In genomic region chr14:105898266-105899111, GRCm38 (mm10) we compare ENCODE assay signal across 9 mouse cellular contexts. TPM values are rescaled to one million over a fixed set of nuclear protein-coding genes. Genes with fewer than 3 reads are reported as not detected.
DNase-seq lines count a peak whose midpoint lies in the region; ATAC-seq and TF ChIP-seq lines count a peak whose summit lies in the region.
"Had no signal": no experiment of that assay in that cellular context is flagged by ENCODE, and none has a peak within 500 bp of the region (broad histone marks: within the 10 kb centered on the region; RNA-seq: fewer than 3 reads in every experiment).

No protein-coding gene starts in this region.

- peak; percentile 10; the same call in 1 of the 2 replicates for ATAC-seq in heart, embryonic 12.5 days (ENCODE audit: insufficient number of reproducible peaks, low FRiP score)
- ATAC-seq in kidney, embryonic 16.5 days (ENCODE audit: low FRiP score, low TSS enrichment) = peak; percentile 41
- no peak for ATAC-seq in limb, embryonic 15.5 days (ENCODE audit: insufficient number of reproducible peaks, low FRiP score, low TSS enrichment, low read depth)
- ATAC-seq in midbrain, embryonic 16.5 days = peak; percentile 33

- peak; percentile 58 for TF ChIP-seq CTCF in bone marrow macrophage, adult 2 months (IDR thresholded peaks at IDR 0.05; ENCODE audit: low read depth, low read length)
- peak; percentile 50; the same call in 1 of the 2 replicates for TF ChIP-seq CTCF in embryonic fibroblast, embryonic 13.5 days (IDR thresholded peaks at IDR 0.05; ENCODE audit: borderline replicate concordance, insufficient read depth, low read length)
- TF ChIP-seq CTCF in spleen, adult 2 months (IDR thresholded peaks at IDR 0.05; ENCODE audit: extremely low read depth, insufficient read depth, insufficient read length, insufficient replicate concordance) = peak; percentile 78

- peaks cover under 1% of the 10 kb centered on the region; the same call in 1 of the 2 replicates for H3K36me3 ChIP-seq in heart, embryonic 12.5 days
- H3K36me3 ChIP-seq in kidney, embryonic 16.5 days (ENCODE audit: insufficient read depth, low read length) = 0 out of 2 replicates have a peak, but pooled peaks cover 1% of the 10 kb centered on the region
- no peaks in the 10 kb centered on the region for H3K36me3 ChIP-seq in limb, embryonic 15.5 days
- no peaks in the 10 kb centered on the region for H3K36me3 ChIP-seq in midbrain, embryonic 16.5 days (ENCODE audit: control insufficient read depth, insufficient read depth, low read length)
- H3K36me3 ChIP-seq in spleen, adult 2 months (ENCODE audit: control insufficient read depth, insufficient read depth, low read length) = no peaks in the 10 kb centered on the region

- under 1% methylated on average over 58 of the region's 58 CpGs for WGBS in heart, embryonic 12.5 days
- under 1% methylated on average over 58 of the region's 58 CpGs for WGBS in kidney, embryonic 16.5 days
- WGBS in limb, embryonic 15.5 days = under 1% methylated on average over 58 of the region's 58 CpGs
- WGBS in midbrain, embryonic 16.5 days = under 1% methylated on average over 58 of the region's 58 CpGs
- WGBS in spleen, adult 2 months = under 1% methylated on average over 58 of the region's 58 CpGs

- peak overlapping the region; percentile 78 for H3K4me3 ChIP-seq in bone marrow macrophage, adult 2 months (ENCODE audit: insufficient read depth, low read length)
- H3K4me3 ChIP-seq in embryonic fibroblast, embryonic 13.5 days (ENCODE audit: insufficient read depth, low read length) = peak overlapping the region; percentile 38
- H3K4me3 ChIP-seq in heart, embryonic 12.5 days = peak overlapping the region; percentile 99
- H3K4me3 ChIP-seq in kidney, embryonic 16.5 days (ENCODE audit: low read length) = peak overlapping the region; percentile 94
- H3K4me3 ChIP-seq in limb, embryonic 15.5 days = peak overlapping the region; percentile 80
- peak overlapping the region; percentile 65 for H3K4me3 ChIP-seq in midbrain, embryonic 16.5 days (ENCODE audit: low read depth, low read length)
- H3K4me3 ChIP-seq in spleen, adult 2 months (ENCODE audit: extremely low read depth, insufficient read depth, insufficient read length) = peak overlapping the region; percentile 50

- no peak for TF ChIP-seq POLR2A in bone marrow macrophage, adult 2 months (IDR thresholded peaks at IDR 0.05; ENCODE audit: borderline replicate concordance, low read depth, low read length)
- peak; percentile 58 for TF ChIP-seq POLR2A in embryonic fibroblast, embryonic 13.5 days (IDR thresholded peaks at IDR 0.05; ENCODE audit: low read depth, low read length)
- no peak for TF ChIP-seq POLR2A in spleen, adult 2 months (IDR thresholded peaks at IDR 0.05; ENCODE audit: low read depth, low read length)

- H3K27ac ChIP-seq in bone marrow macrophage, adult 2 months (ENCODE audit: insufficient read depth, low read depth, low read length) = peak overlapping the region; percentile 21
- peak overlapping the region; percentile 32 for H3K27ac ChIP-seq in embryonic fibroblast, embryonic 13.5 days (ENCODE audit: insufficient read depth, low read length)
- H3K27ac ChIP-seq in heart, embryonic 12.5 days (ENCODE audit: poor library complexity, severe bottlenecking) = peak overlapping the region; percentile 100
- H3K27ac ChIP-seq in kidney, embryonic 16.5 days (ENCODE audit: low read length) = peak overlapping the region; percentile 100
- peak overlapping the region; percentile 100 for H3K27ac ChIP-seq in limb, embryonic 15.5 days
- H3K27ac ChIP-seq in midbrain, embryonic 16.5 days (ENCODE audit: low read length) = peak overlapping the region; percentile 99
- no peak overlapping the region for H3K27ac ChIP-seq in spleen, adult 2 months (ENCODE audit: insufficient read depth, low read length)

- DNase-seq in 3134 (ENCODE audit: extremely low read depth, insufficient read length, low spot score) = peak; percentile 86
- DNase-seq in spleen, adult 2 months (ENCODE audit: low read depth in 1 of 2, low spot score in 2 of 2) = peak in 1 of 2 experiments; percentile 58

- no peaks in the 10 kb centered on the region; the same call in 1 of the 2 replicates for H3K9me3 ChIP-seq in heart, embryonic 12.5 days (replicated peaks)
- H3K9me3 ChIP-seq in kidney, embryonic 16.5 days (ENCODE audit: low read length) = peaks cover 2% of the 10 kb centered on the region; the same call in 1 of the 2 replicates
- H3K9me3 ChIP-seq in limb, embryonic 15.5 days = no peaks in the 10 kb centered on the region
- H3K9me3 ChIP-seq in midbrain, embryonic 16.5 days (replicated peaks; ENCODE audit: control insufficient read depth, low read length, poor library complexity, severe bottlenecking) = no peaks in the 10 kb centered on the region

- peak overlapping the region; percentile 78 for H3K4me2 ChIP-seq in heart, embryonic 12.5 days
- H3K4me2 ChIP-seq in kidney, embryonic 16.5 days (replicated peaks; ENCODE audit: low read depth, low read length) = peak overlapping the region; percentile 93
- H3K4me2 ChIP-seq in limb, embryonic 15.5 days = peak overlapping the region; percentile 94
- peak overlapping the region; percentile 80 for H3K4me2 ChIP-seq in midbrain, embryonic 16.5 days (ENCODE audit: low read length)

- peak overlapping the region; percentile 100 for H3K9ac ChIP-seq in heart, embryonic 12.5 days
- peak overlapping the region; percentile 99 for H3K9ac ChIP-seq in kidney, embryonic 16.5 days (replicated peaks; ENCODE audit: low read length)
- peak overlapping the region; percentile 51 for H3K9ac ChIP-seq in limb, embryonic 15.5 days
- peak overlapping the region; percentile 73 for H3K9ac ChIP-seq in midbrain, embryonic 16.5 days (ENCODE audit: low read depth, low read length)

- H3K4me1 ChIP-seq in bone marrow macrophage, adult 2 months (ENCODE audit: control insufficient read depth, insufficient read depth, low read length) = peaks cover 8% of the 10 kb centered on the region
- H3K4me1 ChIP-seq in embryonic fibroblast, embryonic 13.5 days (ENCODE audit: control insufficient read depth, insufficient read depth, low read length) = no peaks in the 10 kb centered on the region
- H3K4me1 ChIP-seq in heart, embryonic 12.5 days (replicated peaks) = peaks cover 3% of the 10 kb centered on the region
- peaks cover 11% of the 10 kb centered on the region for H3K4me1 ChIP-seq in kidney, embryonic 16.5 days (ENCODE audit: insufficient read depth, low read length)
- H3K4me1 ChIP-seq in limb, embryonic 15.5 days = peaks cover 10% of the 10 kb centered on the region
- peaks cover 9% of the 10 kb centered on the region for H3K4me1 ChIP-seq in midbrain, embryonic 16.5 days (ENCODE audit: control insufficient read depth, insufficient read depth, low read length)
- peaks cover 6% of the 10 kb centered on the region; the same call in 1 of the 2 replicates for H3K4me1 ChIP-seq in spleen, adult 2 months (ENCODE audit: control insufficient read depth, insufficient read depth, insufficient read length)

- H3K27me3 ChIP-seq in heart, embryonic 12.5 days (replicated peaks) = no peaks in the 10 kb centered on the region
- no peaks in the 10 kb centered on the region for H3K27me3 ChIP-seq in kidney, embryonic 16.5 days (ENCODE audit: insufficient read depth, low read length)
- no peaks in the 10 kb centered on the region for H3K27me3 ChIP-seq in limb, embryonic 15.5 days
- H3K27me3 ChIP-seq in midbrain, embryonic 16.5 days (ENCODE audit: control insufficient read depth, insufficient read depth, low read depth, low read length) = no peaks in the 10 kb centered on the region
- H3K27me3 ChIP-seq in spleen, adult 2 months (ENCODE audit: control insufficient read depth, insufficient read depth, low read length) = peaks cover 4% of the 10 kb centered on the region; the same call in 1 of the 2 replicates
- H3K27me3 ChIP-seq: CH12.LX had no signal

RNA-seq across cellular contexts. Expression of gene Spry2, which starts 1.9 kb away (rescaled TPM):
- polyA plus RNA-seq in bone marrow macrophage, adult 2 months (2012; ENCODE audit: insufficient read depth, insufficient read length, missing spikeins) = 3.2 and 3.5 TPM in 2 replicates
- polyA plus RNA-seq in embryonic fibroblast, embryonic 13.5 days (2011; ENCODE audit: insufficient read length, low read depth, missing spikeins) = 41.0 and 48.6 TPM in 2 replicates
- polyA plus RNA-seq in heart, embryonic 12.5 days (2016; fragmentation: Nextera tagmentation; extraction: Ambion mirVana) = 61.1 and 61.8 TPM in 2 replicates
- 40.1 and 49.0 TPM in 2 replicates for polyA plus RNA-seq in kidney, embryonic 16.5 days (2015; fragmentation: Nextera tagmentation; extraction: Ambion mirVana)
- 63.8 and 72.0 TPM in 2 replicates for polyA plus RNA-seq in limb, embryonic 15.5 days (2015; fragmentation: Nextera tagmentation; extraction: Ambion mirVana)
- polyA plus RNA-seq in midbrain, embryonic 16.5 days (2015; fragmentation: Nextera tagmentation; extraction: Ambion mirVana) = 30.4 and 31.0 TPM in 2 replicates
- 4.5 and 5.0 TPM in 2 replicates for polyA plus RNA-seq in spleen, adult 2 months (2012; rRNA removed)

Comparison
In these comparisons a context has a peak if more than half of its experiments do, and no peak if none do; other contexts are left out.
1. H3K4me3 ChIP-seq: peak in every context shown above with its lines; median percentile 99 in heart, embryonic 12.5 days; 94 in kidney, embryonic 16.5 days; 80 in limb, embryonic 15.5 days; 78 in bone marrow macrophage, adult 2 months; 65 in midbrain, embryonic 16.5 days; 50 in spleen, adult 2 months; 38 in embryonic fibroblast, embryonic 13.5 days.